Mouse (Mus musculus) stomach, postnatal 0 days (tissue): ENCODE measurements around the gene Snx32. TPM values are rescaled to one million over a fixed set of nuclear protein-coding genes. Genes with fewer than 3 reads are reported as not detected.
A peak's percentile ranks its signal among the peaks of the same experiment; 100 is the strongest.
"Not testable (repeated sequence)": the region's sequence is repeated elsewhere in the genome, so short reads cannot be mapped to it uniquely, and the experiment has no call there.

Source experiments
- ATAC-seq: fragments of 200-750 bp; cut with Nextera tagmentation; 2 replicates; pipeline ENCODE4 v1.8.0; 2017; ENCODE audit not compliant: low FRiP score, low TSS enrichment
- DNase-seq: peaks from one replicate; pipeline ENCODE4 v3.0.0-alpha.2; 2016; ENCODE audit warnings: low spot score
- H3K27ac ChIP-seq: fragments of 300-500 bp; sonication (generic); replicated peaks from 2 replicates; pipeline ENCODE4 v1.5.1; 2014; ENCODE audit warnings: mild to moderate bottlenecking, control low read depth
- H3K27me3 ChIP-seq: fragments of 300-500 bp; sonication (generic); 2 replicates; pipeline ENCODE4 v1.6.1; 2014; ENCODE audit warnings: low read length; ENCODE audit not compliant: control insufficient read depth, insufficient read depth
- H3K36me3 ChIP-seq: fragments of 300-500 bp; sonication (generic); 2 replicates; pipeline ENCODE4 v1.6.1; 2014; ENCODE audit warnings: low read length, mixed read lengths; ENCODE audit not compliant: control insufficient read depth, insufficient read depth
- H3K4me1 ChIP-seq: fragments of 300-500 bp; sonication (generic); replicated peaks from 2 replicates; pipeline ENCODE4 v1.6.1; 2014; ENCODE audit warnings: antibody characterized with exemption; ENCODE audit not compliant: control insufficient read depth, insufficient read depth
- H3K4me2 ChIP-seq: fragments of 300-500 bp; sonication (generic); replicated peaks from 2 replicates; pipeline ENCODE4 v1.6.1; 2014; ENCODE audit warnings: low read depth, mild to moderate bottlenecking, control low read depth, moderate library complexity
- H3K4me3 ChIP-seq: fragments of 300-500 bp; sonication (generic); 2 replicates; pipeline ENCODE4 v1.5.1; 2014; ENCODE audit warnings: low read depth, low read length, control low read depth
- H3K9ac ChIP-seq: fragments of 300-500 bp; sonication (generic); 2 replicates; pipeline ENCODE4 v1.6.1; 2014; ENCODE audit warnings: mild to moderate bottlenecking, low read length, control low read depth, mixed read lengths
- H3K9me3 ChIP-seq: fragments of 300-500 bp; sonication (generic); 2 replicates; pipeline ENCODE4 v1.6.1; 2016; ENCODE audit warnings: low read length; ENCODE audit not compliant: control insufficient read depth
- CTCF ChIP-seq: IDR thresholded peaks from 2 replicates; pipeline ENCODE4 v1.5.1; 2016; ENCODE audit warnings: antibody characterized with exemption, low read depth, mild to moderate bottlenecking, moderate library complexity
- EP300 ChIP-seq: optimal IDR thresholded peaks from 2 replicates; pipeline ENCODE3; 2016; ENCODE audit warnings: antibody characterized with exemption
- WGBS: fragments of 180-500 bp; shearing (Covaris S2); extraction: QIAGEN DNeasy Blood & Tissue Kit; methylation state at CpG from one replicate; pipeline ENCODE4 v1.1.7; 2014; 5-methylcytosine and 5-hydroxymethylcytosine counted together
- polyA plus RNA-seq: library from polyadenylated mRNA; unstranded; fragments of >200 nt; fragmentation: Nextera tagmentation; extraction: Ambion mirVana; gene quantifications from 2 replicates; pipeline ENCODE4 v1.2.1, GENCODE M21; 2015

Gene Snx32
- polyA plus RNA-seq, 1 experiment from 2014 or later: 2.8 TPM

GRCm38 (mm10) chr19:5500330-5500875 lies 9.9 kb downstream of the Snx32 start:
- Histone ChIP-seq H3K9ac (no peak overlapping the region), H3K4me3 (no peak overlapping the region), H3K9me3 (no peaks in the 10 kb centered on the region), H3K27me3 (no peaks in the 10 kb centered on the region), H3K4me2 (no peak overlapping the region), H3K4me1 (no peaks in the 10 kb centered on the region), H3K27ac (no peak overlapping the region), H3K36me3 (peaks cover 14% of the 10 kb centered on the region)
- TF ChIP-seq EP300 (no peak), CTCF (no peak)
- ATAC-seq (no peak), DNase-seq (no peak)
- 81% methylated on average over 2 of the region's 2 CpGs for WGBS

GRCm38 (mm10) chr19:5496052-5496370 lies 14.3 kb downstream of the Snx32 start:
- Histone ChIP-seq H3K4me3 (no peak overlapping the region), H3K9me3 (no peaks in the 10 kb centered on the region), H3K36me3 (peaks cover 20% of the 10 kb centered on the region), H3K27me3 (no peaks in the 10 kb centered on the region), H3K4me1 (no peaks in the 10 kb centered on the region), H3K9ac (no peak overlapping the region), H3K4me2 (no peak overlapping the region), H3K27ac (no peak overlapping the region)
- WGBS: 79% methylated on average over 16 of the region's 16 CpGs
- no peak for TF ChIP-seq EP300
- TF ChIP-seq CTCF: no peak
- ATAC-seq: no peak
- no peak for DNase-seq

- H3K4me3 ChIP-seq: no peak overlapping the region
- no peaks in the 10 kb centered on the region for H3K27me3 ChIP-seq
- no peak overlapping the region for H3K27ac ChIP-seq
- DNase-seq: no peak
- peaks cover 20% of the 10 kb centered on the region for H3K36me3 ChIP-seq
- no peak overlapping the region for H3K9ac ChIP-seq
- ATAC-seq: no peak
- TF ChIP-seq EP300: no peak
- TF ChIP-seq CTCF: no peak
- H3K4me1 ChIP-seq: no peaks in the 10 kb centered on the region
- H3K9me3 ChIP-seq: no peaks in the 10 kb centered on the region
- 80% methylated on average over 12 of the region's 12 CpGs for WGBS
- no peak overlapping the region for H3K4me2 ChIP-seq
Observed at GRCm38 (mm10) chr19:5495353-5496051, 14.8 kb downstream of the Snx32 start.

GRCm38 (mm10) chr19:5494314-5494713 lies 16.0 kb downstream of the Snx32 start:
- Histone ChIP-seq H3K36me3 (peaks cover 20% of the 10 kb centered on the region), H3K9me3 (no peaks in the 10 kb centered on the region), H3K27me3 (no peaks in the 10 kb centered on the region), H3K4me1 (no peaks in the 10 kb centered on the region), H3K4me3 (no peak overlapping the region), H3K4me2 (no peak overlapping the region), H3K27ac (no peak overlapping the region), H3K9ac (no peak overlapping the region)
- 76% methylated on average over 3 of the region's 3 CpGs for WGBS
- TF ChIP-seq CTCF (no peak), EP300 (no peak)
- peak; percentile 23 for DNase-seq
- ATAC-seq: no peak

- H3K4me1 ChIP-seq, H3K4me2 ChIP-seq, H3K9ac ChIP-seq, H3K27ac ChIP-seq, ATAC-seq, H3K27me3 ChIP-seq, H3K9me3 ChIP-seq, H3K4me3 ChIP-seq: not testable (repeated sequence)
- TF ChIP-seq CTCF: peak; percentile 30; the same call in 1 of the 2 replicates
- WGBS: 61% methylated on average over 9 of the region's 9 CpGs
- peak; percentile 40 for DNase-seq
- H3K36me3 ChIP-seq: peaks cover 20% of the 10 kb centered on the region
Observed at GRCm38 (mm10) chr19:5493301-5493721, 17.0 kb downstream of the Snx32 start.

GRCm38 (mm10) chr19:5492641-5493040 lies 17.7 kb downstream of the Snx32 start:
- Histone ChIP-seq H3K36me3 (peaks cover 17% of the 10 kb centered on the region), H3K4me1 (no peaks in the 10 kb centered on the region), H3K4me3 (no peak overlapping the region), H3K27ac (no peak overlapping the region), H3K4me2 (no peak overlapping the region), H3K9me3 (no peaks in the 10 kb centered on the region), H3K9ac (no peak overlapping the region), H3K27me3 (no peaks in the 10 kb centered on the region)
- 81% methylated on average over 4 of the region's 4 CpGs for WGBS
- no peak for DNase-seq
- TF ChIP-seq EP300 (no peak), CTCF (no peak)
- ATAC-seq: no peak
